Mouse (Mus musculus): ENCODE results near the gene Akip1.

- TF ChIP-seq CTCF (IDR thresholded peaks at IDR 0.05; ENCODE audit: low read depth, low read length) (no peak), GATA1 (IDR thresholded peaks at IDR 0.05; ENCODE audit: borderline replicate concordance, low read length) (no peak), TAL1 (conservative IDR thresholded peaks at IDR 0.05; ENCODE audit: low read depth, low read length) (no peak), POLR2AphosphoS5 (IDR thresholded peaks at IDR 0.05; ENCODE audit: insufficient replicate concordance, low read depth, low read length) (no peak), GATA2 (IDR thresholded peaks at IDR 0.05; ENCODE audit: borderline replicate concordance, low read depth, low read length) (no peak)
Observed at GRCm38 (mm10) chr7:109657884-109658283, 45.6 kb upstream of the Akip1 start.

Data from G1E (cell line).